Mouse (Mus musculus): ENCODE data around the gene Blm. TPM values are rescaled to one million over a fixed set of nuclear protein-coding genes. Genes with fewer than 3 reads are reported as not detected.

Blm gene
- polyA plus RNA-seq, 1 experiment from 2014 or later, result 29.7 TPM

GRCm38 (mm10) chr7:80460892-80461291 is 74.0 kb downstream of the Blm start:
- 0 out of 2 replicates have a peak, but pooled peaks cover 20% of the 10 kb centered on the region for H3K4me1 ChIP-seq (replicated peaks)
- H3K9me3 ChIP-seq (replicated peaks), result no peaks in the 10 kb centered on the region
- 90% methylated on average over 4 of the region's 4 CpGs for WGBS (ENCODE audit: insufficient replicate concordance)
- ATAC-seq (ENCODE audit: low read depth) (no peak), DNase-seq (no peak)
- H3K9ac ChIP-seq, result no peak overlapping the region
- no peak overlapping the region for H3K4me2 ChIP-seq
- peaks cover 95% of the 10 kb centered on the region for H3K36me3 ChIP-seq
- H3K4me3 ChIP-seq (replicated peaks), result no peak overlapping the region
- H3K27ac ChIP-seq, result no peak overlapping the region
- no peaks in the 10 kb centered on the region for H3K27me3 ChIP-seq

DNA sequence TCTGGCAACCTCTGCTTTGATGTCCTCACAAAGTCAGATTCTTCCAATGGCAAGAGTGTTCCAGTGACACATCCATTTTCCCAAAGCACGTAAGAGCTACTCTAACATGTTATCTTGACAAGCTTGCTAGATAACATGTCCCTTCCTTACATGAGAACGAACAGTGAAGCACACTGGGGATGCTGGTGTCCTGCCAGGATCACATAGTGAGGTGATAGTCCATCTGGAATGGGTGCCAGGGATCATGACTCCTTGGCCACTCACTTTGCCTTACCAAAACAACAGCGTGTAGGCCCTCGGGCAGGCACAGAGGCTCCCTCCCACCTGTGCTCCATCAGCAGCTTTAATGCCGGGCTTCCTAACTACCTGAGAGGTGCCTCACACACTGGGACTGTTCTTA is 74.7 kb downstream of the Blm start:
- Histone ChIP-seq H3K4me2 (no peak overlapping the region), H3K36me3 (peaks cover 95% of the 10 kb centered on the region), H3K9me3 (replicated peaks) (no peaks in the 10 kb centered on the region), H3K9ac (no peak overlapping the region), H3K4me1 (replicated peaks) (0 out of 2 replicates have a peak, but pooled peaks cover 23% of the 10 kb centered on the region), H3K27me3 (no peaks in the 10 kb centered on the region), H3K27ac (no peak overlapping the region), H3K4me3 (replicated peaks) (no peak overlapping the region)
- WGBS (ENCODE audit: insufficient replicate concordance), result 88% methylated on average over 5 of the region's 5 CpGs
- DNase-seq (no peak), ATAC-seq (ENCODE audit: low read depth) (no peak)

DNA sequence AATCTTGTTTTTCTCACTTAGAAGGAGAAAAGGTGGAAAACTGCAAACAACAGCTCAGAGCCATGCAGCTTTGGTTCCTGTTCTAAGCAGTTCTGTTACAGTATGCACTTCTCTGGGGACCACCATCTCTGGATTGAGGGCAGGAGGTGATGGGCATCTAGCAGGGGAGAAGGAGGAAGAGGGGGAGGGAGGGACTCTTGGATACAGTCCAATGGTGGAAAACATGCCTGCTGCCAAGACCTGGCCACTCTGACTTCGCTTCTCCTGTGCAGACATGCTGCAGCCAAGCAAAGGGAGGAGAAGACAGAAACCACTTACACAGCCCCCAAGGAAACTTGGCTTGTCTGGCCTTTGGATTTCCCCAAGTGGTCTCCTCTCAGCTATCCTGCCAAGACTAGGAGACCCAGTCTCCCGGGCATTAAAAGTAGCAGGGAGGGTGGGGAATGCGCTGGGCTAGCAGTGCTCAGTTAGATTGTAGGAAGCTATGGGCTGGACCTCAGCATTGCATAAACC is 77.0 kb downstream of the Blm start:
- no peak for DNase-seq
- Histone ChIP-seq H3K4me2 (no peak overlapping the region), H3K36me3 (peaks cover 97% of the 10 kb centered on the region), H3K27ac (no peak overlapping the region), H3K27me3 (no peaks in the 10 kb centered on the region), H3K4me3 (replicated peaks) (no peak overlapping the region), H3K4me1 (replicated peaks) (0 out of 2 replicates have a peak, but pooled peaks cover 23% of the 10 kb centered on the region), H3K9ac (no peak overlapping the region), H3K9me3 (replicated peaks) (no peaks in the 10 kb centered on the region)
- 86% methylated on average over 3 of the region's 3 CpGs for WGBS (ENCODE audit: insufficient replicate concordance)
- no peak for ATAC-seq (ENCODE audit: low read depth)

GRCm38 (mm10) chr7:80457241-80457640 is 77.7 kb downstream of the Blm start:
- no peak overlapping the region for H3K27ac ChIP-seq
- no peak overlapping the region for H3K4me2 ChIP-seq
- peaks cover 25% of the 10 kb centered on the region; the same call in 1 of the 2 replicates for H3K4me1 ChIP-seq (replicated peaks)
- DNase-seq (no peak), ATAC-seq (ENCODE audit: low read depth) (no peak)
- no peaks in the 10 kb centered on the region for H3K9me3 ChIP-seq (replicated peaks)
- WGBS (ENCODE audit: insufficient replicate concordance), result 73% methylated on average over 6 of the region's 6 CpGs
- peaks cover 98% of the 10 kb centered on the region for H3K36me3 ChIP-seq
- no peak overlapping the region for H3K9ac ChIP-seq
- no peaks in the 10 kb centered on the region for H3K27me3 ChIP-seq
- no peak overlapping the region for H3K4me3 ChIP-seq (replicated peaks)

DNA sequence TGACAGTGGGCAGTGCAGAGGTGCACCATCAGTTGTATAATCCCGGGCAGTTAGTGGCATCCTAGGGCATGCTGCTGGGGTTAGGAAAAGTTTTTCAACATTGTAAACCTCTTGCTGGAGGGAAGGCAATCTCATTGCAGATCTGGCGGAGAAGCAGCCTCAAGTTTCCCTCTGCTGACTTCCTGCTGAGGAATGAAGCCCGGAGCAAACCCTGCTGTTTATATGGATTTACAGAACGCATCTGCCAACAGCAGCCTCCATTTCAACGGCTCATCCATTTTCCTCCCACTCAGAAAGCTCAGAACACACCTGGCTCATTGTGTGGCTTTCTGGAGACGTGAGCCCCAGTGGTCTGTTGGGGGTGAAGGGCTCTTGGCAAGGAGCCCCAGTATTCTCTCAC is 78.6 kb downstream of the Blm start:
- ATAC-seq (ENCODE audit: low read depth) (no peak), DNase-seq (no peak)
- Histone ChIP-seq H3K36me3 (peaks cover 98% of the 10 kb centered on the region), H3K4me3 (replicated peaks) (no peak overlapping the region), H3K9ac (no peak overlapping the region), H3K27me3 (no peaks in the 10 kb centered on the region), H3K27ac (no peak overlapping the region), H3K4me1 (replicated peaks) (peaks cover 33% of the 10 kb centered on the region), H3K4me2 (no peak overlapping the region), H3K9me3 (replicated peaks) (no peaks in the 10 kb centered on the region)
- WGBS (ENCODE audit: insufficient replicate concordance), result 81% methylated on average over 6 of the region's 6 CpGs

DNA sequence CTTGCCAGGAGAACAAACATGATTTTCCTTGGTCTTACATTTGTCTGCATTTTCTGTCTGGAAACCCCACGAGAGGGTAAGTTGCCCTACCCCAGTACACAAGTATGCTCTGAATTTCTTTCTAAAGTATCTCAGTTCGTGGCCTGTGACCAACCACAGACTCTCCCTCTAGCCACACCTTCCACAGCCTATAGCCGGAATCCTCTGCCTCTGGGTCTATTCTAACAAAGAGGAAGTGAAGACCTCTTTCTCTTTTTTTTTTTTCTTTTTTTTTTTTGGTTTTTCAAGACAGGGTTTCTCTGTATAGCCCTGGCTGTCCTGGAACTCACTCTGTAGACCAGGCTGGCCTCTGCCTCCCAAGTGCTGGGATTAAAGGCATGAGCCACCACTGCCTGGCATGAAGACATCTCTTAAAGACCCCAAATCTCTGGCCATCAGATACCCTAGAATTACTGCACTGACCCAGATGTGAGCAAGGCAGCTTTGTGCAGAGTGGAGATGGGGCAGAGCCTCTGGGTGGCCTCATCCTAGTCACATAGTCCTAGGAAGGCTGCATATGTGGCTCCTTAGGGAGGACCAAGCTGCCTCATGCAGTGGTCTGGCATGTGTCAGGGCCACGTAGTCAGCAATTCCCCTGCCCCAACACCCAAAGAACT is 79.3 kb downstream of the Blm start:
- DNase-seq, result no peak
- H3K36me3 ChIP-seq, result peaks cover 91% of the 10 kb centered on the region
- H3K27ac ChIP-seq, result peak overlapping the region; percentile 16; the same call in 1 of the 2 replicates

DNA sequence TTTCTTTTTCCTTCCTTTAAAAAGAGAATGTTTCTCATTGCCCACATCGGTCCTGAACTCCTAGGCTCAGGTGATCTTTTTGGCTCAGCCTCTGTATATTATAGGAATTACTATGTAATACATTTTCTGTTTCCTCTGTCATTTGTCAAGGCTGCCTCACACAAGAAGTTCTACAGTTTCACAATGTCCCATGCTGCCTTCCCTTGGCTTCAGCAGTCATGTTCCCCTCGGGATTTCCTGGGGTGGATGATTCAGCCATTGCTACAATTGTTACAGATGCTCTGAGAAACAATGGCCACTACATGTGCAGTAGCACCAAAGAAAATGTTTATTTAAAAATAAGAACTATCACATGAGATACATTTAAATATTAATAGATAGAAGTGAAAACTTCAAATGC is 80.1 kb downstream of the Blm start:
- no peaks in the 10 kb centered on the region for H3K9me3 ChIP-seq (replicated peaks)
- no peak for ATAC-seq (ENCODE audit: low read depth)
- H3K4me1 ChIP-seq (replicated peaks), result peaks cover 48% of the 10 kb centered on the region
- no peak overlapping the region for H3K27ac ChIP-seq
- no peak overlapping the region for H3K9ac ChIP-seq
- H3K4me2 ChIP-seq, result no peak overlapping the region
- no peaks in the 10 kb centered on the region for H3K27me3 ChIP-seq
- H3K4me3 ChIP-seq (replicated peaks), result no peak overlapping the region
- peaks cover 82% of the 10 kb centered on the region for H3K36me3 ChIP-seq
- no peak for DNase-seq
- WGBS (ENCODE audit: insufficient replicate concordance), result 76% methylated on average over 2 of the region's 2 CpGs

More for the DNA sequence above, 79.3 kb downstream of the Blm start:
- Histone ChIP-seq H3K4me2 (no peak overlapping the region), H3K9me3 (replicated peaks) (no peaks in the 10 kb centered on the region), H3K4me1 (replicated peaks) (peaks cover 40% of the 10 kb centered on the region), H3K27me3 (no peaks in the 10 kb centered on the region), H3K9ac (no peak overlapping the region), H3K4me3 (replicated peaks) (no peak overlapping the region)
- WGBS (ENCODE audit: insufficient replicate concordance), result 59% methylated on average over 4 of the region's 4 CpGs
- ATAC-seq (ENCODE audit: low read depth), result no peak

GRCm38 (mm10) chr7:80453997-80454396 is 80.9 kb downstream of the Blm start:
- Histone ChIP-seq H3K9me3 (replicated peaks) (no peaks in the 10 kb centered on the region), H3K27me3 (no peaks in the 10 kb centered on the region), H3K27ac (no peak overlapping the region), H3K4me1 (replicated peaks) (peaks cover 53% of the 10 kb centered on the region), H3K4me3 (replicated peaks) (no peak overlapping the region), H3K9ac (no peak overlapping the region), H3K36me3 (peaks cover 76% of the 10 kb centered on the region), H3K4me2 (no peak overlapping the region)
- DNase-seq (no peak), ATAC-seq (ENCODE audit: low read depth) (no peak)
- 65% methylated on average over 5 of the region's 5 CpGs for WGBS (ENCODE audit: insufficient replicate concordance)

DNA sequence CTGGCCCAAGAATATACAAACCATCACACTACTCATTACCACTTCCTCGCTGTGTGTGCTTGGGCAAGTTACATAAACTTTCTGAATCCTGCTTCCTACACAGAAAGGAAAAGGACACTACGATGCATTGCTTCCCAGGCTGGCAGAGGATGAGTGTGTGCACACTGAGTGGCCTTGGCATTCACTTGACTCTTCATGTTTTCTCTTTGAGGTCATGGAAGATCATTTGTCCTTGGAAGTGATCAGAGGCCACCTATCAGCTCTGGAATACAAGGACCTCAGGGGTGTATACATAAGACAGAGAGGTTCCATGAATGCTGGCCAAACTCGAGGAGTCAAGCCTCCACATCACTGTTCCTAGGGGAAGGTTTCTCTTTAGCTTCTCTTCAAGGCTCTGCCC is 81.8 kb downstream of the Blm start:
- Histone ChIP-seq H3K4me1 (replicated peaks) (peaks cover 60% of the 10 kb centered on the region), H3K27me3 (no peaks in the 10 kb centered on the region), H3K4me2 (no peak overlapping the region), H3K36me3 (peaks cover 67% of the 10 kb centered on the region), H3K27ac (no peak overlapping the region), H3K9ac (no peak overlapping the region), H3K9me3 (replicated peaks) (no peaks in the 10 kb centered on the region), H3K4me3 (replicated peaks) (no peak overlapping the region)
- DNase-seq (no peak), ATAC-seq (ENCODE audit: low read depth) (no peak)
- WGBS (ENCODE audit: insufficient replicate concordance), result 93% methylated on average over 3 of the region's 3 CpGs

DNA sequence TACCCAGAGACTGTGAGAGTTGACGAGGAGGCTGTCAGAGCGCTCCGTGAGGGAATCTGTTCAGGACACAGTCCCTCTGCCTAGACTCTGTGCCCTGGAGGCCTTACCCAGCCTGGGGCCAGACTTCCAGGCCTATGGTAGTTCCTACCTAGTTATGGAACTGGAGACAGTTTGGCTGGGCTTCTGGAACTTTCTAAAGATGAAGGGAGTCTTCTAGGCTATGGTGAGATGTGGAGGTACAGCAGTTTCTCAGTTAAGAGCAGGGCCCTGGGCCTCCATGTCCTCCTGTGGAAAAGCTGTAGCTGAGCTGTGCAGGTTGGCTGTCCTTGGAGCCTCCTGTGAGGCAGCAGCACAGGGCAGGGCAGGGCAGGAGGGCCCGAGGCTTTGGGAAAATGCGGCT is 82.7 kb downstream of the Blm start:
- 85% methylated on average over 5 of the region's 5 CpGs for WGBS (ENCODE audit: insufficient replicate concordance)
- Histone ChIP-seq H3K9ac (no peak overlapping the region), H3K36me3 (peaks cover 58% of the 10 kb centered on the region), H3K9me3 (replicated peaks) (no peaks in the 10 kb centered on the region), H3K4me2 (no peak overlapping the region), H3K27ac (peak overlapping the region; percentile 77), H3K4me1 (replicated peaks) (peaks cover 59% of the 10 kb centered on the region), H3K27me3 (no peaks in the 10 kb centered on the region), H3K4me3 (replicated peaks) (no peak overlapping the region)
- ATAC-seq (ENCODE audit: low read depth) (no peak; the same call in 1 of the 2 replicates), DNase-seq (no peak)

DNA sequence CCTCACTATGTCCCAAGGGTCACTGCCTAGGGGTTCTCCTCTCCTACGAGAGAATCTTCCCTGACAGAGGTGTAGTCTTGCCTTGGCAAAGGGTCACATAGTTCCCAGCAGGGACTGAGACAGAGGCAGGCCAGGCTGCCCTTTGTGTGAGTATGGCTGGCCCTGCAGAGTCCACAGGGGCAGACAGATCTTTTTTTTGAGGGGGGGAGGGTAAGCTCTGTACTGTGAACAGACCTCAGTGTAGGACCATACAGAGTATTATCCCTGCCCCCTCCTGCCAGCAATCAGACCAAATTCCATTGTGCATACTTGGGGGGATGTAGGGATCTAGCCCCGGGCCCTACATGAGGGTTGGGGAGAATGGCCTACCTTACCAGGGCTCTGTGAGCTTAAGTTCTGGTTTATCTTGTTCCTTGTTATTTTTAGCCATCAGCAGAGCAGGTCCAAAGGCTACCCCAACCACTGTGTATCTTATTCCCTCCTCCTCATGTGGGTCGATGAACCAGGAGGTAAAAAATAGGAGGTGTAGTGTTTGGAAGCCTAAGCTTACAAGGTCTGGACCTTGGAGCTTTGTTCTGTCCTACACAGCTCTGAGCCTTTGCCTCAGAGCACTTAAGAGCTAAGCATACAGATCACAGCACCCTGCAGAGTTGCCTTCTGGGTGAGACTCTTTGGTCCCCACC is 83.2 kb downstream of the Blm start:
- H3K4me2 ChIP-seq, result 0 out of 2 replicates have a peak overlapping the region, but pooled peaks have one; percentile 11
- WGBS (ENCODE audit: insufficient replicate concordance), result 72% methylated on average over 3 of the region's 3 CpGs

More for the DNA sequence above, 83.2 kb downstream of the Blm start:
- DNase-seq (no peak), ATAC-seq (ENCODE audit: low read depth) (peak; percentile 66)
- no peak overlapping the region for H3K4me3 ChIP-seq (replicated peaks)
- H3K27me3 ChIP-seq, result no peaks in the 10 kb centered on the region
- no peak overlapping the region for H3K9ac ChIP-seq
- H3K4me1 ChIP-seq (replicated peaks), result peaks cover 59% of the 10 kb centered on the region
- H3K27ac ChIP-seq, result peak overlapping the region; percentile 77
- no peaks in the 10 kb centered on the region for H3K9me3 ChIP-seq (replicated peaks)
- H3K36me3 ChIP-seq, result peaks cover 53% of the 10 kb centered on the region

All from liver, embryonic 13.5 days (tissue).